Mouse (Mus musculus) neural tube, embryonic 14.5 days (tissue): ENCODE measurements at regions not wholly inside any gene's neighbourhood (a gene's known extent, or its start where the extent isn't known, plus 50 kb on each side); places are given as distances from the start of the nearest gene placed in this dataset.
A peak's percentile ranks its signal among the peaks of the same experiment; 100 is the strongest.
"Not testable (repeated sequence)": the region's sequence is repeated elsewhere in the genome, so short reads cannot be mapped to it uniquely, and the experiment has no call there.

Experiments
- ATAC-seq: fragments of 200-750 bp; cut with Nextera tagmentation; 2 replicates; pipeline ENCODE4 v1.8.0; 2017; ENCODE audit warnings: low read depth, mild to moderate bottlenecking, moderate TSS enrichment, moderate library complexity
- H3K27ac ChIP-seq: fragments of 300-500 bp; sonication (generic); 2 replicates; pipeline ENCODE4 v1.5.1; 2014; ENCODE audit warnings: low read depth, mild to moderate bottlenecking, control low read depth, low read length, moderate library complexity, mixed read lengths
- H3K27me3 ChIP-seq: fragments of 300-500 bp; sonication (generic); 2 replicates; pipeline ENCODE4 v1.6.1; 2014; ENCODE audit warnings: low read length; ENCODE audit not compliant: control insufficient read depth, insufficient read depth
- H3K36me3 ChIP-seq: fragments of 300-500 bp; sonication (generic); 2 replicates; pipeline ENCODE4 v1.6.1; 2014; ENCODE audit warnings: low read length, mixed read lengths; ENCODE audit not compliant: control insufficient read depth, insufficient read depth
- H3K4me1 ChIP-seq: fragments of 300-500 bp; sonication (generic); 2 replicates; pipeline ENCODE4 v1.6.1; 2014; ENCODE audit warnings: low read length; ENCODE audit not compliant: control insufficient read depth, insufficient read depth
- H3K4me2 ChIP-seq: fragments of 300-500 bp; sonication (generic); 2 replicates; pipeline ENCODE4 v1.6.1; 2014; ENCODE audit warnings: mild to moderate bottlenecking, low read depth, low read length, control low read depth
- H3K4me3 ChIP-seq: fragments of 300-500 bp; sonication (generic); 2 replicates; pipeline ENCODE4 v1.5.1; 2014; ENCODE audit warnings: low read depth, low read length, control low read depth, mixed read lengths
- H3K9ac ChIP-seq: fragments of 300-500 bp; sonication (generic); replicated peaks from 2 replicates; pipeline ENCODE4 v1.6.1; 2014; ENCODE audit warnings: low read depth, mild to moderate bottlenecking, control low read depth, low read length, mixed read lengths
- H3K9me3 ChIP-seq: fragments of 300-500 bp; sonication (generic); 2 replicates; pipeline ENCODE4 v1.6.1; 2016; ENCODE audit warnings: low read length; ENCODE audit not compliant: control insufficient read depth
- WGBS: fragments of 180-500 bp; shearing (Covaris S2); extraction: QIAGEN DNeasy Blood & Tissue Kit; methylation state at CpG from one replicate; pipeline ENCODE4 v1.1.7; 2014; 5-methylcytosine and 5-hydroxymethylcytosine counted together

DNA sequence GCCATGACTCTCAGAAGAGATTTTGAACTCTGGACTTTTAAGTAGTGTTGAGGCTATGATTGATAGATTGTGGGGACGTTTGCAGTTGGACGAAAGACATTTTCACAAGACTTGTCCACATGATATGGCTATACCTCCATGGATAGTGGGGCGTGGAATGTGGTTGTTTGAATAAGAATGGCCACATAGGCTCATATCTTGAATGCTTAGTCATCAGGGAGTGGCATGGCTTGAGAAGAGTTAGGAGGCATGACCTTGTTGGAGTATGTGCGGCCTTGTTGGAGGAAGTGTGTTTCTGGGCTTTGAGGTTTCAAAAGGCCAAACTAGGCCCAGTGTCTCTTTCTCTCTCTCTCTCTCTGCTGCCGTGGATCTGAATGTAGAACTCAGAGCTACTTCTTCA, 204.7 kb upstream of the Pclo start:
- Histone ChIP-seq H3K27me3 (no peaks in the 10 kb centered on the region), H3K36me3 (no peaks in the 10 kb centered on the region), H3K9me3 (no peaks in the 10 kb centered on the region), H3K4me1 (no peaks in the 10 kb centered on the region), H3K4me3 (no peak overlapping the region), H3K27ac (no peak overlapping the region), H3K9ac (no peak overlapping the region), H3K4me2 (no peak overlapping the region)
- no peak for ATAC-seq
- 97% methylated on average over 5 of the region's 5 CpGs for WGBS

DNA sequence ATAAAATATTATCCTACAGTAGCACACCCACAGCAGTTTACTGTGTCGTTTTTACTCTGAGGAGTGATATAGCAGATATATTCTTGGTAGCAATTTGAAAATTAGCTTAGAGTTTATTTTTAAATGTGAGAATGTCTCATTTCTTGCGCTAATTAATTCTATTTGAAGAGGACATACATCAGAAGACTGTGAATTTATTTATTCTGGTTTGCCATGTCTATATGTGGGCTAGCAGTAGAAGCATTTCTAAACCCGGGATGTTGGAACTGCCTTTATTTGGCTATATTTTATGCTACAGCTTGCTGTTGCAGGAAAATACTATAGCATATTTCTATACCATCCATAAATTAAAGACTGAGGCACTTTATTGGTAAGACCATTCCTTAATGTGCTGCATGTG, 203.0 kb upstream of the Pclo start:
- Histone ChIP-seq H3K27me3 (no peaks in the 10 kb centered on the region), H3K4me1 (no peaks in the 10 kb centered on the region), H3K9ac (no peak overlapping the region), H3K4me3 (no peak overlapping the region), H3K36me3 (no peaks in the 10 kb centered on the region), H3K9me3 (no peaks in the 10 kb centered on the region), H3K27ac (no peak overlapping the region), H3K4me2 (no peak overlapping the region)
- 86% methylated on average over 3 of the region's 3 CpGs for WGBS
- ATAC-seq: no peak

DNA sequence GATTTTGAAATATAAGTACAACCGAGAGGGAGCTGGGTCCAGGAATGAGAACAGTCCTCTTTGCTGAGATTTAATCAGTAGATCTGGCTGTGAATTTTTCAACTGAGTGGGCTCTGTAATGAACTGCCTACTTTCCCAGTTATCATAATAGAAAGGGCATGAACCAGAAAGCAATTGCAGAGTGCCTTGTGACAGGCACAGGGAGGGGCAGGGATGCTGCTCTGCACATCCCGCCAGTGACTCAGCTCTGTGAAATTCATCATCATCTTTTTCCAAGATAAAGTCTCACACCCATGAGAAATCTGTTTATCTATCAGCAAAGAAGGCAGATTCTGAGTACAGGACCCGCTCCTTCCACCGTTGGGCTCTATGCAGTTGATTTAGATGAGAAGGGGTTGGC, 194.5 kb upstream of the Pclo start:
- Histone ChIP-seq H3K4me1 (no peaks in the 10 kb centered on the region), H3K4me3 (no peak overlapping the region), H3K27me3 (no peaks in the 10 kb centered on the region), H3K9me3 (no peaks in the 10 kb centered on the region), H3K4me2 (no peak overlapping the region), H3K9ac (no peak overlapping the region), H3K36me3 (no peaks in the 10 kb centered on the region), H3K27ac (no peak overlapping the region)
- 79% methylated on average over 4 of the region's 4 CpGs for WGBS
- ATAC-seq: no peak

DNA sequence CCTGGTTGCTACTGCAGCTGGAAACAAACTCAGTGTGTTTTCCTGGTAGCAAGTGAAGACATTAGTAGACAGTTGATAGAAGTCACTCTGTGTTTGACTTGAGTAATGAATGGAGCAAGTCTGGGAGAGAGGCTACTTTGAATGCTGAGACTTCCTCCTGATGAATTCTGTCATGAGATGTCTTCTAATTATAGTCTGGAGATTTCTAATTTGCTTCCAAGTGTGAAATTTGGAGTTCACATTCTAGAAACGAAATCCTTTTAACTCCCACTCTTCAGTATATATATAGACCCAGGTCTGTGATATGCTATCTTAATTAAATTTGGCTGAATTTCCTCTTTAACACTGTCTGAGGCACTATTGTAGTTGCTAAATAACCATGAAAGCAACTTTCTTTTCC, 192.7 kb upstream of the Pclo start:
- no peak for ATAC-seq
- 78% methylated on average over 1 of the region's 1 CpGs for WGBS
- H3K27me3 ChIP-seq: no peaks in the 10 kb centered on the region
- H3K27ac ChIP-seq: no peak overlapping the region
- no peaks in the 10 kb centered on the region for H3K9me3 ChIP-seq
- no peaks in the 10 kb centered on the region for H3K36me3 ChIP-seq
- H3K9ac ChIP-seq: no peak overlapping the region
- H3K4me1 ChIP-seq: no peaks in the 10 kb centered on the region
- H3K4me3 ChIP-seq: no peak overlapping the region
- no peak overlapping the region for H3K4me2 ChIP-seq

DNA sequence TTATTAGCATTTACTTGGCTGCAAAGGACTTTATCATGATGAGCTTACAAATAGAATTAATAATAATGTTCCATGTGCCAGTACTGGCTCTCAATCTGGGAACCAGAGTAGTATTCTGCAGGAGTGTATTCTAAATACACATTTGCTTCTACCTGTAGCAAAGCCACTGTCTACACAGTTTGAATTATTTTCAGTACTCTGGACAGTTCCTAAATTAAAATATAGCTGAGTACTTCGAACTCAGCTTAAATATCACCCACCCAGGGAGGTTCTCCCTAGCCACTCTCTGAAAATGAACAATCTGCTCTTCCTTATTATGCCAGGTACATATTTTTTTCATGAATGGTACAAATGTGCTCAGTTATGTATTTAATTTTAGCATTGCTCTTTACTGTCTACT, 154.3 kb upstream of the Pclo start:
- H3K4me3 ChIP-seq: no peak overlapping the region
- H3K9me3 ChIP-seq: no peaks in the 10 kb centered on the region
- no peaks in the 10 kb centered on the region for H3K27me3 ChIP-seq
- H3K9ac ChIP-seq: no peak overlapping the region
- 56% methylated on average over 1 of the region's 1 CpGs for WGBS
- no peaks in the 10 kb centered on the region for H3K4me1 ChIP-seq
- no peak overlapping the region for H3K27ac ChIP-seq
- H3K36me3 ChIP-seq: no peaks in the 10 kb centered on the region
- H3K4me2 ChIP-seq: no peak overlapping the region
- ATAC-seq: no peak

DNA sequence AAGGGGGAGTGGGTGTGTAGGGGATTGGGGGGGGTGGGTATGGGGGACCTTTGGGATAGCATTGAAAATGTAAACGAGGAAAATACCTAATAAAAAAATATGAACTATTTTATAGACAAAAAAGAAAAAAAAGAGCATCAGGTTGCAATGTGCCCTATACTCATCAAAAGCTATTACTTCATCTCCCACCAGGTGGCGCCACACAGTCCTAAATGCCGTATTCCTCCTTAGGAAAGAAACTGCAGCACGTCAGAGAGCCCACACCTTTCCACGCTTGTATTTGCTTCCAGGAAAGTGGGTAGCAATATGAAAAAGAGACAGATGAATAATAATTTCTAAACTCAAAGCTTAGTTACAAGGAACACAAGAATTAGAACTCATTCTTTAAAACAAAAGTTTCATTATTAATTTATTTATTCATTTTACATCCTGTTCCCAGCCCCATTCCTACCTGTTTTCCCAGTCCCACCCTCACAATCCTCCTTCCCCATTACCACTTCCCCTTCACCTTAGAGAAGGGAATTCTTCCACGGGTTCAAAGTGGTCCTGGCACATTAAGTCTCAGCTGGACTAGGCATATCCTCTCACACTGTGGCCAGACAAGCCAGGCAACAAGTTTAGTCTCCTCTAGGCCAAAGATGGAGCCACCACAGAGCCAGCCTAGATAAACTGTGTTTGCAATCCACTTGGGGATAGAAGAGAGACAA, 125.4 kb upstream of the Pclo start:
- H3K27ac ChIP-seq: no peak overlapping the region
- H3K4me3 ChIP-seq: no peak overlapping the region
- H3K27me3 ChIP-seq: no peaks in the 10 kb centered on the region
- H3K4me2 ChIP-seq: no peak overlapping the region
- no peaks in the 10 kb centered on the region for H3K36me3 ChIP-seq
- WGBS: 12% methylated on average over 6 of the region's 6 CpGs
- no peaks in the 10 kb centered on the region for H3K4me1 ChIP-seq
- H3K9ac ChIP-seq: no peak overlapping the region
- ATAC-seq: peak; percentile 95
- H3K9me3 ChIP-seq: no peaks in the 10 kb centered on the region

DNA sequence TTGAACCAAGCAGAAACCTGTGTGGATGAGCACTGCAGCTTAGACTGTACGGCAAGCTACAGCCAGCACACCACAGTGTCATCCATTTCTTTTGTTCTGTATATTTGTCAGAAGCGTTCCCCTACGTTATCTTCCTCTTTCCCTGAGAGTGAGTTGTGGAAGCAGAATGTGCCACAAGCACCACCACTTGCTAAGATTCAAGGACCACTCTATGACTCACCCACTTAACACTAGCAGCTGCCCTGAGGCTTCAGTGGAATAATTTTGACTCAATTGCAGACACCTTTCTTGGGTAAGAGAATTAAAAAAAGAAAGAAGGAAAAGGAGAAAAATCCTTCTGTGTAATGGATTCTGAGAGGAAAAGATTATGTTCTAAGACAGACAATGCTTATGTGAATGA, 122.9 kb upstream of the Pclo start:
- H3K36me3 ChIP-seq: no peaks in the 10 kb centered on the region
- no peak for ATAC-seq

DNA sequence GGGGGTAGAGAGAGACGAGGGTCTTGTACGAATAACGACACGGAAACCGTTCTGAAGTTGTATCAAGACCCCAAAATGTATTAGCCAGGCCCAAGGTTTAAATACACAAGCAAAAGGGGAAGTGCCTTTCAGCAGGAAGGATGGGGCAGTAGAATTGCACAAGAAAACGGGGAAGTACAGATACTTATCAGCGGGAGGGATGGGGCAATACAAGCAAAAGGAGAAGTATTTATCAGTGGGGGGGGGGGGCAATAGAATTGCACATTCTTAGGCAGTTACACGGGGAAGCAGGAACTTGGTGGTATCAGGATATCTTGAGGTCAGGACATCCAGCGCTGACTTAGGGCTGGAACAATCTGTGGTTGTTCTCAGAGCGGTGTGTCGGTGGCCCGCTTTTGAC, 111.3 kb upstream of the Pclo start:
- H3K9ac ChIP-seq, H3K4me1 ChIP-seq, H3K36me3 ChIP-seq, H3K27me3 ChIP-seq, ATAC-seq, H3K4me2 ChIP-seq, H3K9me3 ChIP-seq, H3K4me3 ChIP-seq, H3K27ac ChIP-seq: not testable (repeated sequence)
- 96% methylated on average over 4 of the region's 12 CpGs for WGBS

More for the DNA sequence above, 122.9 kb upstream of the Pclo start:
- H3K9ac ChIP-seq: no peak overlapping the region
- 83% methylated on average over 3 of the region's 3 CpGs for WGBS
- no peaks in the 10 kb centered on the region for H3K27me3 ChIP-seq
- H3K4me2 ChIP-seq: no peak overlapping the region
- H3K27ac ChIP-seq: no peak overlapping the region
- no peak overlapping the region for H3K4me3 ChIP-seq
- H3K4me1 ChIP-seq: no peaks in the 10 kb centered on the region
- H3K9me3 ChIP-seq: no peaks in the 10 kb centered on the region

DNA sequence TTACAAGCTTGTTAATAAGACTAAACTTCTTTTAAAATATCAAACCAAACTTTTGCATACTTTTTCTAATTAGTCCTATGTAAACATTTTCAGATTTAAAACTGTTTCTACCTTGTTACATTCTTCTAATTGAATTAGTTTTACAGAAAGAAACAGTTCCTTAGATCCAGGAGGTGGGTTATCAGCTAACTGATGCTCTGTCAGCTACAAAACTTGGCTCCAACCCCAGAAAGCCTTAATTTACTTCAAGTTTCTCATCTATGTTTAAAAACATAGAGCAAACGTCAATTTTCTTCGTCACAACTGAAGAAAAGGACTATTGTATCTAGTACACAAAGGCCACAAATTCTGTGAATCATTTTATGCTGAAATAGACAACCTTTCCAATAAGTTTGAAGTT, 110.4 kb upstream of the Pclo start:
- H3K4me1 ChIP-seq: no peaks in the 10 kb centered on the region
- no peak for ATAC-seq
- H3K36me3 ChIP-seq: no peaks in the 10 kb centered on the region
- no peaks in the 10 kb centered on the region for H3K9me3 ChIP-seq
- no peak overlapping the region for H3K9ac ChIP-seq
- no peaks in the 10 kb centered on the region for H3K27me3 ChIP-seq
- no peak overlapping the region for H3K4me3 ChIP-seq
- H3K4me2 ChIP-seq: no peak overlapping the region
- no peak overlapping the region for H3K27ac ChIP-seq
- 79% methylated on average over 2 of the region's 2 CpGs for WGBS
